ENCODE assay signal across 24 mouse cellular contexts in genomic region chr17:84650302-84651017, GRCm38 (mm10). TPM values are rescaled to one million over a fixed set of nuclear protein-coding genes. Genes with fewer than 3 reads are reported as not detected.
DNase-seq lines count a peak whose midpoint lies in the region; ATAC-seq lines count a peak whose summit lies in the region.
"Had no signal": no experiment of that assay in that cellular context is flagged by ENCODE, and none has a peak within 500 bp of the region (broad histone marks: within the 10 kb centered on the region; RNA-seq: fewer than 3 reads in every experiment).

No protein-coding gene starts in this region.

- H3K4me3 ChIP-seq in liver, embryonic 16.5 days (ENCODE audit: low read depth, low read length) = no peak overlapping the region
- no peak overlapping the region for H3K4me3 ChIP-seq in liver, embryonic 11.5 days (ENCODE audit: low read depth, low read length)
- H3K4me3 ChIP-seq in intestine, embryonic 14.5 days (ENCODE audit: low read depth, low read length) = no peak overlapping the region
- H3K4me3 ChIP-seq in intestine, embryonic 15.5 days (replicated peaks) = no peak overlapping the region
- H3K4me3 ChIP-seq in stomach, embryonic 16.5 days (replicated peaks; ENCODE audit: low read length) = no peak overlapping the region
- H3K4me3 ChIP-seq: embryonic facial prominence, embryonic 15.5 days; erythroblast, embryonic 14.5 days; forebrain, embryonic 15.5 days; heart, embryonic 10.5 days; hindbrain, embryonic 13.5 days had no signal

- 64% methylated on average over 9 of the region's 9 CpGs for WGBS in liver, embryonic 16.5 days (ENCODE audit: insufficient replicate concordance)
- 81% methylated on average over 9 of the region's 9 CpGs for WGBS in liver, embryonic 11.5 days
- 77% methylated on average over 9 of the region's 9 CpGs for WGBS in intestine, embryonic 14.5 days
- WGBS in intestine, embryonic 15.5 days = 70% methylated on average over 9 of the region's 9 CpGs
- WGBS in stomach, embryonic 16.5 days = 71% methylated on average over 9 of the region's 9 CpGs

- no peaks in the 10 kb centered on the region for H3K9me3 ChIP-seq in liver, embryonic 16.5 days (replicated peaks; ENCODE audit: control insufficient read depth, low read length)
- H3K9me3 ChIP-seq in liver, embryonic 11.5 days (ENCODE audit: control insufficient read depth, low read length) = no peaks in the 10 kb centered on the region
- H3K9me3 ChIP-seq in intestine, embryonic 14.5 days (ENCODE audit: control insufficient read depth, low read length) = no peaks in the 10 kb centered on the region
- H3K9me3 ChIP-seq in intestine, embryonic 15.5 days = no peaks in the 10 kb centered on the region
- no peaks in the 10 kb centered on the region for H3K9me3 ChIP-seq in stomach, embryonic 16.5 days (replicated peaks; ENCODE audit: control insufficient read depth, low read length)
- H3K9me3 ChIP-seq: embryonic facial prominence, embryonic 15.5 days; forebrain, embryonic 15.5 days; heart, embryonic 10.5 days; hindbrain, embryonic 13.5 days had no signal

- H3K4me2 ChIP-seq in liver, embryonic 16.5 days (ENCODE audit: low read depth, low read length) = no peak overlapping the region
- H3K4me2 ChIP-seq in liver, embryonic 11.5 days = no peak overlapping the region
- no peak overlapping the region for H3K4me2 ChIP-seq in intestine, embryonic 14.5 days (ENCODE audit: low read length)
- H3K4me2 ChIP-seq in intestine, embryonic 15.5 days (replicated peaks) = no peak overlapping the region
- H3K4me2 ChIP-seq in stomach, embryonic 16.5 days (ENCODE audit: low read depth, low read length) = no peak overlapping the region
- H3K4me2 ChIP-seq: embryonic facial prominence, embryonic 15.5 days; forebrain, embryonic 15.5 days; hindbrain, embryonic 13.5 days had no signal

- H3K9ac ChIP-seq in liver, embryonic 16.5 days (ENCODE audit: low read depth, low read length) = no peak overlapping the region
- no peak overlapping the region for H3K9ac ChIP-seq in liver, embryonic 11.5 days (ENCODE audit: low read depth, low read length)
- H3K9ac ChIP-seq in intestine, embryonic 14.5 days (ENCODE audit: low read length) = no peak overlapping the region
- no peak overlapping the region for H3K9ac ChIP-seq in intestine, embryonic 15.5 days
- H3K9ac ChIP-seq in stomach, embryonic 16.5 days (ENCODE audit: low read length) = no peak overlapping the region
- H3K9ac ChIP-seq: embryonic facial prominence, embryonic 15.5 days; forebrain, embryonic 15.5 days; hindbrain, embryonic 13.5 days had no signal

- no peak for DNase-seq in liver, embryonic 11.5 days (ENCODE audit: low spot score)
- DNase-seq in intestine, embryonic 14.5 days (ENCODE audit: low spot score) = no peak
- DNase-seq in Muller cell, postnatal 12 days (ENCODE audit: inconsistent ontology term) = no peak
- DNase-seq: adrenal gland, adult 8-10 months; adrenal gland, postnatal 36 days; cerebellum, adult 2 months; cerebellum, postnatal 14 days; embryo, embryonic 11 days; gastrocnemius, postnatal 36 days; heart, adult 18-20 months; heart, postnatal 10 days had no signal

- H3K36me3 ChIP-seq in liver, embryonic 16.5 days (ENCODE audit: control insufficient read depth, insufficient read depth) = no peaks in the 10 kb centered on the region
- H3K36me3 ChIP-seq in liver, embryonic 11.5 days (ENCODE audit: control insufficient read depth, insufficient read depth, low read length) = no peaks in the 10 kb centered on the region
- no peaks in the 10 kb centered on the region; the same call in 1 of the 2 replicates for H3K36me3 ChIP-seq in intestine, embryonic 14.5 days (ENCODE audit: control insufficient read depth, insufficient read depth, low read length)
- H3K36me3 ChIP-seq in intestine, embryonic 15.5 days = no peaks in the 10 kb centered on the region
- no peaks in the 10 kb centered on the region for H3K36me3 ChIP-seq in stomach, embryonic 16.5 days (ENCODE audit: control insufficient read depth, insufficient read depth, low read length)
- H3K36me3 ChIP-seq: forebrain, embryonic 15.5 days; heart, embryonic 10.5 days had no signal

- ATAC-seq in liver, embryonic 16.5 days (ENCODE audit: low read depth) = peak; percentile 24; the same call in 1 of the 2 replicates
- ATAC-seq in liver, embryonic 11.5 days (replicated peaks; ENCODE audit: low FRiP score) = no peak
- ATAC-seq in intestine, embryonic 14.5 days (replicated peaks; ENCODE audit: low FRiP score, low TSS enrichment, low read depth) = peak; percentile 82
- peak; percentile 89 for ATAC-seq in intestine, embryonic 15.5 days
- ATAC-seq in stomach, embryonic 16.5 days (ENCODE audit: insufficient read depth, low FRiP score) = peak; percentile 50; the same call in 1 of the 2 replicates
- no peak for ATAC-seq in erythroid progenitor cell, adult 5-6 weeks (replicated peaks; ENCODE audit: low FRiP score, poor library complexity, severe bottlenecking)
- ATAC-seq: forebrain, embryonic 15.5 days had no signal

- no peak overlapping the region for H3K27ac ChIP-seq in liver, embryonic 16.5 days (ENCODE audit: low read length)
- H3K27ac ChIP-seq in liver, embryonic 11.5 days (ENCODE audit: low read depth, low read length) = no peak overlapping the region
- H3K27ac ChIP-seq in intestine, embryonic 14.5 days (ENCODE audit: low read depth) = no peak overlapping the region
- H3K27ac ChIP-seq in intestine, embryonic 15.5 days = no peak overlapping the region
- no peak overlapping the region for H3K27ac ChIP-seq in stomach, embryonic 16.5 days (ENCODE audit: low read length)
- H3K27ac ChIP-seq: embryonic facial prominence, embryonic 15.5 days; forebrain, embryonic 15.5 days; heart, embryonic 10.5 days; hindbrain, embryonic 13.5 days had no signal

- H3K4me1 ChIP-seq in liver, embryonic 16.5 days (ENCODE audit: control insufficient read depth, low read depth, low read length) = peaks cover 5% of the 10 kb centered on the region
- peaks cover 5% of the 10 kb centered on the region; the same call in 1 of the 2 replicates for H3K4me1 ChIP-seq in liver, embryonic 11.5 days (replicated peaks; ENCODE audit: control insufficient read depth, insufficient read depth, low read length)
- H3K4me1 ChIP-seq in intestine, embryonic 14.5 days (replicated peaks; ENCODE audit: control insufficient read depth, insufficient read depth, low read length) = no peaks in the 10 kb centered on the region; the same call in 1 of the 2 replicates
- peaks cover 5% of the 10 kb centered on the region; the same call in 1 of the 2 replicates for H3K4me1 ChIP-seq in intestine, embryonic 15.5 days (replicated peaks)
- H3K4me1 ChIP-seq in stomach, embryonic 16.5 days (ENCODE audit: control insufficient read depth, insufficient read depth, low read length) = 0 out of 2 replicates have a peak, but pooled peaks cover 3% of the 10 kb centered on the region
- H3K4me1 ChIP-seq: forebrain, embryonic 15.5 days; hindbrain, embryonic 13.5 days had no signal

- no peaks in the 10 kb centered on the region for H3K27me3 ChIP-seq in liver, embryonic 16.5 days (ENCODE audit: control insufficient read depth, insufficient read depth, low read depth, low read length)
- no peaks in the 10 kb centered on the region for H3K27me3 ChIP-seq in liver, embryonic 11.5 days (replicated peaks; ENCODE audit: control insufficient read depth, insufficient read depth, low read length)
- no peaks in the 10 kb centered on the region for H3K27me3 ChIP-seq in intestine, embryonic 14.5 days (replicated peaks; ENCODE audit: control insufficient read depth, insufficient read depth, low read length)
- H3K27me3 ChIP-seq in intestine, embryonic 15.5 days (replicated peaks) = no peaks in the 10 kb centered on the region
- H3K27me3 ChIP-seq in stomach, embryonic 16.5 days (ENCODE audit: control insufficient read depth, insufficient read depth, low read length) = no peaks in the 10 kb centered on the region
- H3K27me3 ChIP-seq: embryonic facial prominence, embryonic 15.5 days; forebrain, embryonic 15.5 days; hindbrain, embryonic 13.5 days had no signal

RNA-seq across cellular contexts. Expression of gene Dync2li1, which starts 24.2 kb away (rescaled TPM):
- polyA plus RNA-seq in liver, embryonic 16.5 days (2015; fragmentation: Nextera tagmentation; extraction: Ambion mirVana) = 1.7 and 2.5 TPM in 2 replicates
- polyA plus RNA-seq in liver, embryonic 11.5 days (2014; fragmentation: Nextera tagmentation; extraction: Ambion mirVana) = 7.1 and 8.9 TPM in 2 replicates
- polyA plus RNA-seq in intestine, embryonic 14.5 days (2014; fragmentation: Nextera tagmentation; extraction: Ambion mirVana) = 29.6 and 31.1 TPM in 2 replicates
- 21.9 and 24.7 TPM in 2 replicates for polyA plus RNA-seq in intestine, embryonic 15.5 days (2015; fragmentation: Nextera tagmentation; extraction: Ambion mirVana)
- 27.8 and 32.9 TPM in 2 replicates for polyA plus RNA-seq in stomach, embryonic 16.5 days (2015; fragmentation: Nextera tagmentation; extraction: Ambion mirVana)
- total RNA-seq in erythroid progenitor cell, adult 5-6 weeks (2015; ENCODE audit: low replicate concordance) = not detected in 2 replicates
- not detected in 2 replicates for total RNA-seq in erythroid progenitor cell, adult 5-6 weeks (2017; ENCODE audit: low replicate concordance)
- polyA plus RNA-seq: erythroblast, embryonic 14.5 days had no signal

RNA-seq across cellular contexts. Expression of gene Abcg8, which starts 25.6 kb away (rescaled TPM):
- 0.55 and 0.58 TPM in 2 replicates for polyA plus RNA-seq in liver, embryonic 16.5 days (2015; fragmentation: Nextera tagmentation; extraction: Ambion mirVana)
- polyA plus RNA-seq in liver, embryonic 11.5 days (2014; fragmentation: Nextera tagmentation; extraction: Ambion mirVana) = 0.10 and 0.14 TPM in 2 replicates
- polyA plus RNA-seq in intestine, embryonic 14.5 days (2014; fragmentation: Nextera tagmentation; extraction: Ambion mirVana) = 0.09 TPM in 1 of 2 replicates, not detected in the other
- 0.30 and 0.57 TPM in 2 replicates for polyA plus RNA-seq in intestine, embryonic 15.5 days (2015; fragmentation: Nextera tagmentation; extraction: Ambion mirVana)
- polyA plus RNA-seq in stomach, embryonic 16.5 days (2015; fragmentation: Nextera tagmentation; extraction: Ambion mirVana) = 0.09 and 0.10 TPM in 2 replicates
- total RNA-seq in erythroid progenitor cell, adult 5-6 weeks (2015; ENCODE audit: low replicate concordance) = not detected in 2 replicates
- total RNA-seq in erythroid progenitor cell, adult 5-6 weeks (2017; ENCODE audit: low replicate concordance) = not detected in 2 replicates
- total RNA-seq: adrenal gland, adult 8-10 months; adrenal gland, postnatal 36 days; common myeloid progenitor, adult 5-6 weeks; gastrocnemius, postnatal 36 days; heart, adult 18-20 months; heart, postnatal 10 days; hematopoietic stem cell, adult 5-6 weeks had no signal
- polyA plus RNA-seq: cerebellum, adult 2 months; erythroblast, embryonic 14.5 days; heart, embryonic 14.5 days had no signal

RNA-seq across cellular contexts. Expression of gene Abcg5, which starts 32.4 kb away (rescaled TPM):
- 0.48 and 0.63 TPM in 2 replicates for polyA plus RNA-seq in liver, embryonic 16.5 days (2015; fragmentation: Nextera tagmentation; extraction: Ambion mirVana)
- 0.18 and 0.53 TPM in 2 replicates for polyA plus RNA-seq in liver, embryonic 11.5 days (2014; fragmentation: Nextera tagmentation; extraction: Ambion mirVana)
- 1.1 and 2.3 TPM in 2 replicates for polyA plus RNA-seq in intestine, embryonic 14.5 days (2014; fragmentation: Nextera tagmentation; extraction: Ambion mirVana)
- polyA plus RNA-seq in intestine, embryonic 15.5 days (2015; fragmentation: Nextera tagmentation; extraction: Ambion mirVana) = 2.3 and 3.4 TPM in 2 replicates
- polyA plus RNA-seq in stomach, embryonic 16.5 days (2015; fragmentation: Nextera tagmentation; extraction: Ambion mirVana) = 1.3 and 1.4 TPM in 2 replicates
- total RNA-seq in erythroid progenitor cell, adult 5-6 weeks (2015; ENCODE audit: low replicate concordance) = not detected in 2 replicates
- total RNA-seq in erythroid progenitor cell, adult 5-6 weeks (2017; ENCODE audit: low replicate concordance) = not detected in 2 replicates
- total RNA-seq: adrenal gland, postnatal 36 days; common myeloid progenitor, adult 5-6 weeks; gastrocnemius, adult 8-10 months; gastrocnemius, postnatal 36 days; heart, adult 18-20 months; heart, postnatal 10 days; hematopoietic stem cell, adult 5-6 weeks had no signal
- polyA plus RNA-seq: erythroblast, embryonic 14.5 days had no signal

Comparison
In these comparisons a context has a peak if more than half of its experiments do, and no peak if none do; other contexts are left out.
1. ATAC-seq: peak in liver, embryonic 16.5 days (single experiment), intestine, embryonic 14.5 days (single experiment), intestine, embryonic 15.5 days (single experiment) and stomach, embryonic 16.5 days (single experiment); none in liver, embryonic 11.5 days (single experiment) and erythroid progenitor cell, adult 5-6 weeks (single experiment).